Mouse (Mus musculus): ENCODE measurements around the gene Hyal3.
A peak's percentile ranks its signal among the peaks of the same experiment; 100 is the strongest.

Hyal3 gene

DNA sequence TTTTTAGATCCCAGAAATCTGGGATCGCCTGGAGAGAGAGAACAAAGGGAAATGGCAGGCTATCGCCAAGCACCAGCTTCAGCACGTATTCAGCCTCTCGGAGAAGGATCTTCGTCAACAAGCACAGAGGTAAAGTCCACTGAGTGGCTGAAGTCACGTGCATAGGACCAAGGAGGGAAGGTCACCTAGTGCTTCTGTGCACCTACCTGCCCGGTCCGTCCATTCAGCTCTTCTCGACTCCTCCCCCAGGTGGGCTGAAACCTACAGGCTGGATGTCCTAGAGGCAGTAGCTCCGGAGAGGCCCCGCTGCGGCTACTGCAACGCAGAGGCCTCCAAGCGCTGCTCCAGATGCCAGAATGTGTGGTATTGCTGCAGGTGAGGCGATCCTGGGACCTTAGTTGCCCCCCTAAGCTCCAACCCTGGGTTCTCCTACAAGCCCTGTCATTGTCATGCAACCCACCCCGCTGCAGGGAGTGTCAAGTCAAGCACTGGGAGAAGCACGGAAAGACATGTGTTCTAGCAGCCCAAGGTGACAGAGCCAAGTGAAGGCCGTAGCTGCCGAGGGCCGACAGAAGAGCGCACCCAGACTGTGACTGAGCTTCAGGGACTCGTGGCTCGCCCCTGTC is 30.0 kb upstream of the Hyal3 start:
- DNase-seq (ENCODE audit: low spot score) = no peak

- DNase-seq (ENCODE audit: low spot score) = peak; percentile 40
Measured at GRCm38 (mm10) chr9:107551117-107551889, 29.3 kb upstream of the Hyal3 start, which contains the start of gene Rassf1. Gene Rassf1, plus strand, starts transcription at chr9:107551555.

- DNase-seq (ENCODE audit: low spot score) = no peak
Measured at GRCm38 (mm10) chr9:107551890-107552355, 28.7 kb upstream of the Hyal3 start.

GRCm38 (mm10) chr9:107552690-107553393 is 27.8 kb upstream of the Hyal3 start:
- DNase-seq (ENCODE audit: low spot score) = no peak

GRCm38 (mm10) chr9:107553541-107554318 is 26.9 kb upstream of the Hyal3 start:
- DNase-seq (ENCODE audit: low spot score) = peak; percentile 37

DNA sequence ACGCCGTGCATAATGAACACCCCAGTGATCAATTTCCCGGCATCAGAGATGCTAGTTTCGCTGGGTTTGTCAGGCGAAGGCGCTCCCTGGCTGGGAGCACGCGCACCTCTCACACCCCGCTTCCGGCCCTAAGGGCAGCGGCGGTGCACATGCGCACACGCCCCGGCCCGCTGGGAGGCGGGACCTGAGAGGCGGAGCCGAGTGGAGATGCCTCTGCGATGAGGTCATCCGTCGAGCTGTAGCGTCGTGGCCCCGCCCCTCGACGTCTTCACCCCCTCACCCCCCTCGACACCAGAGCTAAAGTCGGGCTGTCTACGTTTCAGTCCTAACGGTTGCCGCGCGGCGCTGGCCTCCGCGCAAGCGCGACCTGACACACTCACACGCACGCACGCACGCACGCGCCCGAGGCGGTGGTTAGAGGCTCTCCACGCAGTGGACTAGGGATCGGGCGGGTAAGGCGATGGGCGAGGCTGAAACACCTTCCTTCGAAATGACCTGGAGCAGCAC is 26.2 kb upstream of the Hyal3 start:
- peak; percentile 98 for DNase-seq (ENCODE audit: low spot score)

DNA sequence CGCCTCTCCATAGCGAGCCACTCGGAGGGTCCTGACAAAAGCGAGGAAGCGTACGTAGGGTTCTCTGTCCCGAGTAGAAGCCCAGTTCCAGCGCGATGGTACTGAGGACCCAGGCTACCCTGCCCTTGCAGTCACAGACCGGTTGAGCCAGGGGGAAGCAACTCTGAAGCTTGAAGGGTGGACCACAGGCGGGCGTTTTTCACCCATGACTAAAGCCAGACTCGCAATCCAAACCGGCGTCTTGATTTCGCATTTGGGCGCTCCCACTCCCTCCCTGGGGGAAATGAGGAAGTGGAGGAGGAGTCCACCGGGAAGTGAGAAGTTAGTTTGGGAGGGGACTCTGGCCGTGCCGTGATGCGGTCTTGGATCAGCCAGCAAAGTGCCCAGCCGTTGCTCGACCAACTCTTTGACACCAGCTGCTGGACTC is 25.6 kb upstream of the Hyal3 start:
- peak; percentile 64 for DNase-seq (ENCODE audit: low spot score)

DNA sequence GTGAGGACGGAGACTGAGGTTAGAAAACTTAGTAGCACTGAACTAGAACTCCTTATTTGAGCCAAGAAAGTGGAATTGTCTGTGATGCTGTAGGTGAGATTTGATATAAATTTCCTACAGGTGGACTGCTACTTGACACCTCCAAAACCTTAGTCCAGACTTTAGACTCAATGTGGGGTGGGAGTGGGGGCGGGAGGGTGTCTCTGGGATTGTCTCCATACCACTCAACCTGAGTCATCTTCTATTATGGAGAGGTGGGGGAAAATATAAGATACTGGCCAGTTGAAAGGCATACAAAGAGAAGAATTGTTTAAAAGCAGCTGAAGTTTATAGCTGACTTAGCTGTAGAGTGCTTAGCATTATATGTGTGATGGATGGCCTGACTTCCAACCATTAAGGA is 24.9 kb upstream of the Hyal3 start:
- DNase-seq (ENCODE audit: low spot score) = no peak

GRCm38 (mm10) chr9:107556346-107556745 is 24.3 kb upstream of the Hyal3 start:
- DNase-seq (ENCODE audit: low spot score) = no peak

DNA sequence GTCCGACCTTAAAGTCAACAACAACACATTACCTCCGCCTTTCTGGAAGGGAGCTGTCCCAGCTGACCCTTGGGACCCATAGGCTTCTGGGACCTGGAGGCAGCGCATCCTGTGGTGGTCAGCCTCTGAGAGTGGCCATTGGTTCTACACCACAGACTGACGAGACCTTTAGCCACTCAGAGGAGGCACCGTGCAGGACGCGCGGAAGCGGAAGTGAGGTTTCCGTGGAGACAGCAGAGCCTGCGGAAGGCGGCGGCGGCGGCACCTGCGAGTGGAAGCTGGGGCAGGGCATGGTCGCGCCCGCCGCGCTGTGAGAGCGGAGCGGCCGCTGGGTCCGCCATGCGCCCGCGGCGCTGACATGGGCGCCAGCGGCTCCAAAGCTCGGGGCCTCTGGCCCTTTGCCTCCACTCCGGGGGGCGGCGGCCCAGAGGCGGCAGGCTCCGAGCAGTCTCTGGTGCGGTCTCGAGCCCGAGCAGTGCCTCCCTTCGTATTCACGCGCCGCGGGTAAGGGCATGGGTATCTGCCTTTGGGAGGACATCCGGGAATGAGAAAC is 17.5 kb upstream of the Hyal3 start, which contains the start of gene Tusc2:
Tusc2 (plus strand) TSS at position 227 of the 553 bp plus-strand sequence.
- peak; percentile 96 for DNase-seq (ENCODE audit: low spot score)

DNA sequence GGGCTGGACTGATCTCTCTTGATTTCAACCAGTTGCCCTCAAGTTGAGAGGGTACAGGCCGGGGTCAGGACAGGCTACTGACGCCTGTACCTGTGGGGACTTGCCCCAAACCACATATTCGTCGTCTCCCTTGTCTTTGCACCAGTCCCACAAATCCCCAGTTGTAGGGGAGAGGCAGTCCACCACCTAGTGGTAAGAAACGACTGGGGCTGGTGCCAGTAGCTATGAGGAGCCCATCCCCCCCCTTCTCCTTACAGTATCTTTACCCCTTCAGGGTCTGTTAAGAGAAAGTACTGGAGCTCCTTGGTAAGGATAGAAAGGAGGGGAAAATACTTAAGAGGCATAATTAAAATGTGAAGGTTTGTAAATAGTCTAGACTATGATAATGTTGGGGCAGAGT is 15.1 kb upstream of the Hyal3 start:
- peak; percentile 34 for DNase-seq (ENCODE audit: low spot score)

DNA sequence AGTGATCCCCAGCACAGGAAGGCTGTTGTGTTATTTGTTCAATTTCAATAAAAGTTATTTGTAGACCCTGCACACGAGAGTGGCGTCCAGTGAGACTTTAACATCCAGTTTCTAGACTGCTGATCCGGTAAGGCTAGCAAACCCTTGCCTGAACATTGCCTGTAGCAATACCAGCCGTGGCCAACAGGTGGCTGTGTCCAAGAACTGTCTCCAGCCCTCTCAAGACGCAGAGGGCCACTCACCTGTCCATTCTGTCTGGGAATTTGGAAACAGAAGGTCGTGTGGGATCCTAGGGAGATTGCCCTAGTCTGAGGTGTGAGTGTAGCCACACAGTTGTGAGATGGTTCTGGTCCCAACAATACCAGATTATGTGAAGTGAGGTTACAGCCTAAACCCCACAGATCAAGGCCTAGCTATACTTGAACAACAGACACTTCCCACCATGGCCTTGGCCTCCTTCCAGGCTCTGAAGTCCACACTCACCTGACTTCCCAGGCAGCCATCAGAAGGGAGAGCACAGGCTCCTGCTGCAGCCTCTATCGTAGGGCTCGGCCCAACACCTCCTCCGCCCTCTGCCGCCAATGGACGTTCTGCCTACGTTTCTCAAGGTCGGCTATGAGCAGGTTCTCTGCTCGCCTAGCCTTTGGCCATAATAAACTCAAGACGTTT is 14.4 kb upstream of the Hyal3 start:
- DNase-seq (ENCODE audit: low spot score) = peak; percentile 78

DNA sequence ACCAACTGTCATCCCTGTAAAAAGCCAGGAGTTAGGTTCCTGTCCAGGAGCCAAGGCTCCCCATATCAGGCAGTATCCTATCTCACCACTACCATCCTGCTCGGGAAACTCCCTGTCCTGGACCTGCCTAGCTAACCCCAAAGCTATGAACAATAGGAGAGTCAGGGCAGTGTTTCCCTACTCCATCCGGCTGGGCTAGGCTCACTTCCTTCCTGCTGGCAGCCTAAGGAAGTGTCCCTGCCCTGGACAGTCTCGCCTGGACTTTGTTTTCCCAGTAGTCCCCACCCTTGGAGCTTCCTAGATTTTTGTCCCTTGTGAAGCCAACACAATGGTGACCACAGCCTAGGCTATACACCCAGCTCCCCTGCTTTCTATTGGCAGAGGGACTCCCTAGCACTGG is 13.8 kb upstream of the Hyal3 start:
- no peak for DNase-seq (ENCODE audit: low spot score)

- DNase-seq (ENCODE audit: low spot score) = no peak
Measured at GRCm38 (mm10) chr9:107567702-107568319, 12.8 kb upstream of the Hyal3 start, which contains the start of gene Hyal2. Gene Hyal2, plus strand, starts transcription at chr9:107567945.

GRCm38 (mm10) chr9:107568331-107569261 is 12.0 kb upstream of the Hyal3 start:
- peak; percentile 90 for DNase-seq (ENCODE audit: low spot score)

- DNase-seq (ENCODE audit: low spot score) = peak; percentile 46
Measured at GRCm38 (mm10) chr9:107569270-107569669, 11.3 kb upstream of the Hyal3 start.

- DNase-seq (ENCODE audit: low spot score) = no peak
Measured at GRCm38 (mm10) chr9:107570016-107570415, 10.6 kb upstream of the Hyal3 start.

GRCm38 (mm10) chr9:107570845-107571244 is 9.8 kb upstream of the Hyal3 start:
- no peak for DNase-seq (ENCODE audit: low spot score)

Measured in MN1 (cell line).